Mouse (Mus musculus) limb, embryonic 14.5 days (tissue): ENCODE measurements around the gene Epb41l2. TPM values are rescaled to one million over a fixed set of nuclear protein-coding genes. Genes with fewer than 3 reads are reported as not detected.
A peak's percentile ranks its signal among the peaks of the same experiment; 100 is the strongest.

Source experiments
- ATAC-seq: fragments of 200-750 bp; cut with Nextera tagmentation; 2 replicates; pipeline ENCODE4 v1.8.0; 2017; ENCODE audit warnings: low read depth, moderate number of reproducible peaks, moderate TSS enrichment; ENCODE audit not compliant: low FRiP score
- DNase-seq: peaks from one replicate; pipeline ENCODE4 v3.0.0-alpha.2; 2015; ENCODE audit warnings: low spot score
- H3K27ac ChIP-seq: fragments of 300-500 bp; sonication (generic); replicated peaks from 2 replicates; pipeline ENCODE4 v1.5.1; 2014; ENCODE audit warnings: low read depth, mild to moderate bottlenecking, low read length, moderate library complexity, mixed read lengths
- H3K27me3 ChIP-seq: fragments of 300-500 bp; sonication (generic); 2 replicates; pipeline ENCODE4 v1.6.1; 2014; ENCODE audit warnings: low read length, mixed read lengths; ENCODE audit not compliant: control insufficient read depth, insufficient read depth
- H3K36me3 ChIP-seq: fragments of 300-500 bp; sonication (generic); 2 replicates; pipeline ENCODE4 v1.6.1; 2014; ENCODE audit warnings: mild to moderate bottlenecking, low read length, moderate library complexity, mixed read lengths; ENCODE audit not compliant: control insufficient read depth, insufficient read depth
- H3K4me1 ChIP-seq: fragments of 300-500 bp; sonication (generic); 2 replicates; pipeline ENCODE4 v1.6.1; 2014; ENCODE audit warnings: antibody characterized with exemption, low read length, mixed read lengths; ENCODE audit not compliant: control insufficient read depth, insufficient read depth
- H3K4me2 ChIP-seq: fragments of 300-500 bp; sonication (generic); replicated peaks from 2 replicates; pipeline ENCODE4 v1.6.1; 2014; ENCODE audit warnings: low read depth, mild to moderate bottlenecking, low read length, moderate library complexity; ENCODE audit not compliant: severe bottlenecking
- H3K4me3 ChIP-seq: fragments of 300-500 bp; sonication (generic); replicated peaks from 2 replicates; pipeline ENCODE4 v1.5.1; 2014; ENCODE audit warnings: low read length
- H3K9ac ChIP-seq: fragments of 300-500 bp; sonication (generic); 2 replicates; pipeline ENCODE4 v1.6.1; 2014; ENCODE audit warnings: mild to moderate bottlenecking, low read depth, low read length, moderate library complexity; ENCODE audit not compliant: severe bottlenecking
- H3K9me3 ChIP-seq: fragments of 300-500 bp; sonication (generic); 2 replicates; pipeline ENCODE4 v1.6.1; 2016; ENCODE audit warnings: low read length; ENCODE audit not compliant: control insufficient read depth
- POLR2A ChIP-seq: fragments of 200-500 bp; IDR thresholded peaks from 2 replicates; pipeline ENCODE4 v1.8.0; 2012; ENCODE audit warnings: inconsistent platforms, mild to moderate bottlenecking, moderate library complexity, borderline replicate concordance; ENCODE audit not compliant: insufficient read depth, insufficient read length; ENCODE audit errors: extremely low read depth
- WGBS: fragments of 180-500 bp; shearing (Covaris S2); extraction: QIAGEN DNeasy Blood & Tissue Kit; methylation state at CpG from one replicate; pipeline ENCODE4 v1.1.7; 2014; 5-methylcytosine and 5-hydroxymethylcytosine counted together
- polyA plus RNA-seq, 2 experiments: library from polyadenylated mRNA; depleted of rRNA in 1 of 2; stranded (reverse) in 1 of 2; unstranded in 1 of 2; fragments of >200 nt; fragmentation: Nextera tagmentation in 1 of 2; extraction: Ambion mirVana in 1 of 2; gene quantifications; 2 replicates each; pipeline versions ENCODE4 v1.2.1 to v1.2.3; 2012 to 2014

Gene Epb41l2
- polyA plus RNA-seq, 2 experiments: 78.1 to 143 TPM

GRCm38 (mm10) chr10:25330094-25330493 lies 29.5 kb upstream of the Epb41l2 start:
- no peak overlapping the region for H3K9ac ChIP-seq
- 0 out of 2 replicates have a peak, but pooled peaks cover 3% of the 10 kb centered on the region for H3K4me1 ChIP-seq
- no peak for ATAC-seq
- no peak overlapping the region for H3K27ac ChIP-seq
- H3K27me3 ChIP-seq: no peaks in the 10 kb centered on the region
- no peak for DNase-seq
- no peaks in the 10 kb centered on the region for H3K9me3 ChIP-seq
- H3K36me3 ChIP-seq: no peaks in the 10 kb centered on the region
- H3K4me2 ChIP-seq: no peak overlapping the region
- no peak for TF ChIP-seq POLR2A
- WGBS: 92% methylated on average over 7 of the region's 7 CpGs
- H3K4me3 ChIP-seq: no peak overlapping the region

- DNase-seq (no peak), ATAC-seq (no peak)
- Histone ChIP-seq H3K27me3 (no peaks in the 10 kb centered on the region), H3K36me3 (no peaks in the 10 kb centered on the region), H3K9me3 (no peaks in the 10 kb centered on the region), H3K4me1 (no peaks in the 10 kb centered on the region), H3K9ac (no peak overlapping the region), H3K4me3 (no peak overlapping the region), H3K4me2 (no peak overlapping the region), H3K27ac (no peak overlapping the region)
- 75% methylated on average over 9 of the region's 9 CpGs for WGBS
- TF ChIP-seq POLR2A: no peak
Observed at GRCm38 (mm10) chr10:25331321-25332049, 28.1 kb upstream of the Epb41l2 start.

GRCm38 (mm10) chr10:25333390-25334079 lies 26.1 kb upstream of the Epb41l2 start:
- Histone ChIP-seq H3K9me3 (no peaks in the 10 kb centered on the region), H3K36me3 (no peaks in the 10 kb centered on the region), H3K27me3 (no peaks in the 10 kb centered on the region), H3K4me3 (no peak overlapping the region), H3K4me1 (no peaks in the 10 kb centered on the region), H3K4me2 (no peak overlapping the region), H3K27ac (no peak overlapping the region), H3K9ac (no peak overlapping the region)
- peak; percentile 48 for DNase-seq
- WGBS: 41% methylated on average over 4 of the region's 4 CpGs
- no peak for ATAC-seq
- no peak for TF ChIP-seq POLR2A

GRCm38 (mm10) chr10:25340675-25341074 lies 18.9 kb upstream of the Epb41l2 start:
- Histone ChIP-seq H3K9ac (no peak overlapping the region), H3K9me3 (no peaks in the 10 kb centered on the region), H3K4me2 (no peak overlapping the region), H3K27me3 (no peaks in the 10 kb centered on the region), H3K4me3 (no peak overlapping the region), H3K27ac (no peak overlapping the region), H3K4me1 (no peaks in the 10 kb centered on the region), H3K36me3 (no peaks in the 10 kb centered on the region)
- WGBS: 93% methylated on average over 5 of the region's 5 CpGs
- no peak for TF ChIP-seq POLR2A
- ATAC-seq (no peak), DNase-seq (no peak)

GRCm38 (mm10) chr10:25342801-25343200 lies 16.8 kb upstream of the Epb41l2 start:
- Histone ChIP-seq H3K36me3 (no peaks in the 10 kb centered on the region), H3K9me3 (no peaks in the 10 kb centered on the region), H3K4me3 (no peak overlapping the region), H3K4me2 (no peak overlapping the region), H3K4me1 (no peaks in the 10 kb centered on the region), H3K9ac (no peak overlapping the region), H3K27ac (no peak overlapping the region), H3K27me3 (no peaks in the 10 kb centered on the region)
- DNase-seq: no peak
- no peak for ATAC-seq
- TF ChIP-seq POLR2A: no peak
